Mouse (Mus musculus): Measurements from ENCODE around the gene Ccdc134. TPM values are rescaled to one million over a fixed set of nuclear protein-coding genes. Genes with fewer than 3 reads are reported as not detected.
"Not testable (repeated sequence)": the region's sequence is repeated elsewhere in the genome, so short reads cannot be mapped to it uniquely, and the experiment has no call there.

The Ccdc134 gene
- 22.7 and 26.8 TPM in 2 replicates for polyA plus RNA-seq (2015; fragmentation: Nextera tagmentation; extraction: Ambion mirVana)

GRCm38 (mm10) chr15:82127426-82128374 is at the start of gene Ccdc134:
Ccdc134 (plus strand) TSS chr15:82127922.
- Histone ChIP-seq H3K4me2 (peak within 1 kb of the TSS; percentile 80), H3K9me3 (no peaks in the 10 kb centered on the region), H3K27me3 (no peaks in the 10 kb centered on the region), H3K4me3 (peak within 1 kb of the TSS; percentile 77), H3K9ac (peak within 1 kb of the TSS; percentile 83), H3K27ac (peak within 1 kb of the TSS; percentile 81), H3K4me1 (peaks cover 19% of the 10 kb centered on the region), H3K36me3 (peaks cover 11% of the 10 kb centered on the region)
- peak; percentile 97 for ATAC-seq (ENCODE audit: insufficient number of reproducible peaks, insufficient read depth, low FRiP score, low TSS enrichment, low read depth)
- under 1% methylated on average over 74 of the region's 74 CpGs for WGBS

GRCm38 (mm10) chr15:82079883-82080282 is 47.8 kb upstream of the Ccdc134 start:
- Histone ChIP-seq H3K4me3 (no peak overlapping the region), H3K9ac (no peak overlapping the region), H3K27ac (no peak overlapping the region), H3K4me1 (no peaks in the 10 kb centered on the region), H3K4me2 (no peak overlapping the region), H3K9me3 (no peaks in the 10 kb centered on the region), H3K27me3 (no peaks in the 10 kb centered on the region), H3K36me3 (no peaks in the 10 kb centered on the region)
- ATAC-seq (ENCODE audit: insufficient number of reproducible peaks, insufficient read depth, low FRiP score, low TSS enrichment, low read depth): no peak
- WGBS: 49% methylated on average over 10 of the region's 10 CpGs

DNA sequence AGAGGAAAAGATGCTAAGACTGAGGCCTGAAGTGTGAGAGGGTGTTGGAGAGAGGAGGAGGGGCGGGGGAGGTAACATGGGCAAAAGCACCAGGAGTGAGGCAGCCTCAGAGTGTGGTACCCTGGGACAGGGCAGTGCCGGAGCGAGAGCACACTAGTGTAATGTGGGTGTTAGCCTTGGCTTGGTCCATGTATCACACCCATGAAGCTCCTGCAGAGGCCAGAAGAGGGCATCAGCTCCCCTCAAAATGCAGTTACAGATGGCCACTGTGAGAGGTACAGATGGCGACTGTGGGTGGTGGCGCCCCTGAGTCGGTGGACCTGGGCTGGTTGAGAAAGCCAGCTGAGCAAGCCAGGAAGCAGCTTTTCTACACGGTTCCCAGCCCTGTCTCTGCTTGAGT is 46.6 kb upstream of the Ccdc134 start:
- H3K4me1 ChIP-seq: no peaks in the 10 kb centered on the region
- no peaks in the 10 kb centered on the region for H3K9me3 ChIP-seq
- no peak overlapping the region for H3K27ac ChIP-seq
- H3K27me3 ChIP-seq: peaks cover 3% of the 10 kb centered on the region; the same call in 1 of the 2 replicates
- no peak overlapping the region for H3K4me3 ChIP-seq
- 0 out of 2 replicates have a peak, but pooled peaks have one; percentile 26 for ATAC-seq (ENCODE audit: insufficient number of reproducible peaks, insufficient read depth, low FRiP score, low TSS enrichment, low read depth)
- H3K36me3 ChIP-seq: no peaks in the 10 kb centered on the region
- no peak overlapping the region for H3K9ac ChIP-seq
- WGBS: 36% methylated on average over 7 of the region's 7 CpGs
- no peak overlapping the region for H3K4me2 ChIP-seq

DNA sequence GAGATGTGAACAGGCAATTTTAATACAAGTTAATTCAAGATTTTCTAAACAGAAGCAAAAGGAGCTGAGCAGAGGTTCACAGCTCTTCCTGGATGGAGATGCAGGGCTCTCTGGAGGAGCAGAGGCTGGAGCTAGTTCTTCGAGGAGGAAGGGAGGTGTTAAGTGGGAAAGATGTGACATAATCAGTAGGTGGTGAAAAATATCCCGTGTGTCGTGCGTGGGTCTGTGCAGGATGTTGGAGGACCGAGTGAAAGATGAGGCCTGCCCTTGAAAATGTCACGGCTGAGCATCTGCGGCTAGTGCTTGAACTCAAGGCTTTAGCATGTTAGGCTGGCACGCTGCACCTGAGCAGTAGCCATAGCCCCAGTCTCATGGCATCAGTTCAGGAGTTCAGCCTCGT is 42.1 kb upstream of the Ccdc134 start:
- WGBS: 81% methylated on average over 9 of the region's 9 CpGs
- Histone ChIP-seq H3K36me3 (no peaks in the 10 kb centered on the region), H3K4me3 (no peak overlapping the region), H3K9me3 (no peaks in the 10 kb centered on the region), H3K9ac (no peak overlapping the region), H3K4me2 (no peak overlapping the region), H3K4me1 (no peaks in the 10 kb centered on the region), H3K27ac (no peak overlapping the region), H3K27me3 (peaks cover 14% of the 10 kb centered on the region)
- no peak for ATAC-seq (ENCODE audit: insufficient number of reproducible peaks, insufficient read depth, low FRiP score, low TSS enrichment, low read depth)

DNA sequence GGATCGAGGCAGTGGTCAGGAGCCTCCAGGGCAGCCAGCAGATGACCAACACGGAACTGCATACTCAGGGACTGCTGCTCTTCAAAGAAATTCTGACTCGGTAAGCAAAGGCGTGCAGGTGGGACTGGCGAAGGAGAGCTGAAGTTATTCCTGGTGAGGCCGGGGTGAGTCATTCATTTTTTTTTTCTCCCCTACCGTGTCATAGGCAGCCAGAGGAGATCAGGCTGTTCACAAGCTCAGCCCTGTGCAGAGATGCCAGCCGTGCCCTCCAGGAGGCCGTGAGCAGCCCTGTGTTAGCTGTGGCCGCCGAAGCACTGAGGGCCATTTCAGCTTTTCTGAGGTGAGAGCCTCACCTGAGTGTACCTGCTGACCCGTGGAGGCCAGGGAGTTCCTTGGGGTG is 41.6 kb upstream of the Ccdc134 start:
- no peak for ATAC-seq (ENCODE audit: insufficient number of reproducible peaks, insufficient read depth, low FRiP score, low TSS enrichment, low read depth)
- Histone ChIP-seq H3K9me3 (no peaks in the 10 kb centered on the region), H3K9ac (no peak overlapping the region), H3K4me2 (no peak overlapping the region), H3K27me3 (peaks cover 14% of the 10 kb centered on the region), H3K27ac (no peak overlapping the region), H3K4me3 (no peak overlapping the region), H3K4me1 (no peaks in the 10 kb centered on the region), H3K36me3 (no peaks in the 10 kb centered on the region)
- 82% methylated on average over 12 of the region's 12 CpGs for WGBS

GRCm38 (mm10) chr15:82087266-82087665 is 40.5 kb upstream of the Ccdc134 start:
- Histone ChIP-seq H3K27ac (no peak overlapping the region), H3K4me2 (no peak overlapping the region), H3K9ac (no peak overlapping the region), H3K4me3 (no peak overlapping the region), H3K27me3 (peaks cover 14% of the 10 kb centered on the region), H3K4me1 (no peaks in the 10 kb centered on the region), H3K9me3 (no peaks in the 10 kb centered on the region), H3K36me3 (no peaks in the 10 kb centered on the region)
- WGBS: 9% methylated on average over 10 of the region's 10 CpGs
- ATAC-seq (ENCODE audit: insufficient number of reproducible peaks, insufficient read depth, low FRiP score, low TSS enrichment, low read depth): no peak

DNA sequence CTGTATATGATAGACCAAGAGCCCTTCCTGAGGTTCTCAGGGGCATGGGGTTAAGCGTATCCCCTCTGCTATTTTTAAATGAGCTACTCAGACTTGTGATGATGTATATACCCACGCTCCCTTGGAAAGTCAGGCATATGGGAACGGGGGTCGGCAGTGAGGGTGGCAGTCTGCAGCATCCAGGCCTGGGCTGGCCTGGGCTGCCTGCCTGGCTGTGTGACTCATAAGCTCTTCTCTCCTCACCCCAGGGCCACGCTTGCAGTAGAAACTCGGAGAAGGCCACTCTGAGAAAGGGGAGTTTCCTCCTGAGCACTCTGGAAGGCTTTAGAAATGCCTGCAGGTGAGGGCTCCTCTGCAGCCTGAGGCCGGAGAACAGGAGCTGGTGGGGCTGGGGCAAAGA is 36.7 kb upstream of the Ccdc134 start:
- Histone ChIP-seq H3K4me1 (no peaks in the 10 kb centered on the region), H3K27me3 (peaks cover 12% of the 10 kb centered on the region; the same call in 1 of the 2 replicates), H3K36me3 (no peaks in the 10 kb centered on the region), H3K4me3 (no peak overlapping the region), H3K9ac (no peak overlapping the region), H3K9me3 (no peaks in the 10 kb centered on the region), H3K4me2 (no peak overlapping the region), H3K27ac (no peak overlapping the region)
- no peak for ATAC-seq (ENCODE audit: insufficient number of reproducible peaks, insufficient read depth, low FRiP score, low TSS enrichment, low read depth)
- 75% methylated on average over 7 of the region's 7 CpGs for WGBS

- no peak for ATAC-seq (ENCODE audit: insufficient number of reproducible peaks, insufficient read depth, low FRiP score, low TSS enrichment, low read depth)
- H3K9me3 ChIP-seq: no peaks in the 10 kb centered on the region
- no peak overlapping the region for H3K27ac ChIP-seq
- no peaks in the 10 kb centered on the region for H3K4me1 ChIP-seq
- no peaks in the 10 kb centered on the region for H3K27me3 ChIP-seq
- no peak overlapping the region for H3K9ac ChIP-seq
- WGBS: 19% methylated on average over 8 of the region's 8 CpGs
- H3K4me2 ChIP-seq: no peak overlapping the region
- H3K36me3 ChIP-seq: no peaks in the 10 kb centered on the region
- H3K4me3 ChIP-seq: no peak overlapping the region
Observed at GRCm38 (mm10) chr15:82106953-82107555, 20.7 kb upstream of the Ccdc134 start.

- Histone ChIP-seq H3K4me1 (no peaks in the 10 kb centered on the region), H3K4me3 (no peak overlapping the region), H3K9ac (no peak overlapping the region), H3K27me3 (no peaks in the 10 kb centered on the region), H3K36me3 (no peaks in the 10 kb centered on the region), H3K4me2 (no peak overlapping the region), H3K9me3 (no peaks in the 10 kb centered on the region), H3K27ac (no peak overlapping the region)
- WGBS: 88% methylated on average over 8 of the region's 8 CpGs
- no peak for ATAC-seq (ENCODE audit: insufficient number of reproducible peaks, insufficient read depth, low FRiP score, low TSS enrichment, low read depth)
Observed at GRCm38 (mm10) chr15:82120544-82120943, 7.2 kb upstream of the Ccdc134 start.

DNA sequence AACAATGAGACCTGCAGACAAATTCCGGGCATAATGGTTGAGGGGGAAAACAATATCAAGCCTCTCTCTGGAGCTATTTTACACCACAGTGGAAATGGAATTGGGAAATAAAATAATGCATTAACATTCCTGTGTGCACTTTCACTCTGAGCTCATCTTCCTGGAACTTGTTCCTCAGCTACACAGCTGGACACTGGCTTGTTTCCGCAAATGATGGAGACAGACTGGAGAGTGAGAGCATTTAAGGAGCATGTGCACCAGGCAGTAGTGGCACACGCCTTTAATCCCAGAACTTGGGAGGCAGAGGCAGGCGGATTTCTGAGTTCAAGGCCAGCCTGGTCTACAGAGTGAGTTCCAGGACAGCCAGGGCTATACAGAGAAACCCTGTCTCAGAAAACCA is 1.0 kb upstream of the Ccdc134 start:
- not testable (repeated sequence) for ATAC-seq (ENCODE audit: insufficient number of reproducible peaks, insufficient read depth, low FRiP score, low TSS enrichment, low read depth); H3K36me3 ChIP-seq; H3K27me3 ChIP-seq; H3K27ac ChIP-seq; H3K9me3 ChIP-seq; H3K9ac ChIP-seq; H3K4me3 ChIP-seq
- Histone ChIP-seq H3K4me2 (peak overlapping the region; percentile 80; the same call in 1 of the 2 replicates), H3K4me1 (peaks cover 19% of the 10 kb centered on the region)
- WGBS: 76% methylated on average over 4 of the region's 4 CpGs

DNA sequence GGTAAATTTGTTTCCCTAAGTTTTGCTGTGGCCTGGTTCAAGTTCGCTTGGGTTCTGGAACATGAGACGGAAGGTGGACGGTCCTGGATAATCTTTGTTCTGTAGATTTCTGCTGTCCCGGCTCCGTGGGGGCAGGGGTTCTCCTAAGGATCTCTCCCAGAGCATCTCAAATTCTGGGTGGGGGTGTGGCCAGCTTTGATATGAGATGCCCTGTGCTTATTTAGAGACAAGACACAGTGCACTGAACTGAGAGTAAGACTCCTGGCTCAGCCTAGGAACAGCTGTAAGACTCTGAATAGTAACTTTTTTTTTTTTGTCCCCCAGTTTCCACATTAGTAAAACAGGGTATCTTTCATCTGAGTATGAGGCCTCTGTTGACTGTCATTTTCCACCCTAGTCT is 676 bp downstream of the Ccdc134 start:
- Histone ChIP-seq H3K9me3 (no peaks in the 10 kb centered on the region), H3K4me1 (peaks cover 19% of the 10 kb centered on the region), H3K27ac (peak overlapping the region; percentile 81), H3K27me3 (no peaks in the 10 kb centered on the region), H3K9ac (peak overlapping the region; percentile 83), H3K36me3 (peaks cover 11% of the 10 kb centered on the region), H3K4me3 (peak overlapping the region; percentile 77), H3K4me2 (peak overlapping the region; percentile 80)
- 1% methylated on average over 5 of the region's 5 CpGs for WGBS
- ATAC-seq (ENCODE audit: insufficient number of reproducible peaks, insufficient read depth, low FRiP score, low TSS enrichment, low read depth): no peak

DNA sequence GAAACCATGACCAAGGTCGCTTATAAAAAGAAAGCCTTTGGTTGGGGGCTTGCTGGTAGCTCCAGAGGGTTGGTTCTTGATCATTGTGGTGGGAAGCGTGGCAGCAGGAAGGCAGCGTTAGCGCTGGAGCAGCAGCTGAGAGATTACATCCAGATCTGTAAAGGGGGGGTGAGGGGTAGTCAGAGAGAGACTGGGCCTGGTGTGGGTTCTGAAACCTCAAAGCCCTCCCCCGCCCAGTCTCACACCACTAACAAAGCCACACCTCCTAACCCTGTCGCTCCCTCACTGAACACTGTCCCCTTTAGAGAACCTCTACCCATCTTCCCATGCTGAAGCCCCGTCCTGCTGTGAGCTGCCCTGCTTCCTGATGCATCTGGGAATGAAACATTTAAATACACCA is 2.9 kb downstream of the Ccdc134 start:
- H3K4me3 ChIP-seq: no peak overlapping the region
- H3K9me3 ChIP-seq: no peaks in the 10 kb centered on the region
- peaks cover 19% of the 10 kb centered on the region for H3K4me1 ChIP-seq
- 57% methylated on average over 7 of the region's 7 CpGs for WGBS
- H3K36me3 ChIP-seq: peaks cover 17% of the 10 kb centered on the region
- H3K4me2 ChIP-seq: no peak overlapping the region
- H3K9ac ChIP-seq: 0 out of 2 replicates have a peak overlapping the region, but pooled peaks have one; percentile 21
- H3K27ac ChIP-seq: no peak overlapping the region
- no peak for ATAC-seq (ENCODE audit: insufficient number of reproducible peaks, insufficient read depth, low FRiP score, low TSS enrichment, low read depth)
- H3K27me3 ChIP-seq: no peaks in the 10 kb centered on the region
